Mouse (Mus musculus) kidney, adult 2 months (tissue): Measurements from ENCODE around the gene Tbc1d1.

Experiments used
- CTCF ChIP-seq: fragments of 200-500 bp; conservative IDR thresholded peaks from 2 replicates; pipeline ENCODE4 v1.5.1; 2011; ENCODE audit warnings: low read depth, mild to moderate bottlenecking, control low read depth, low read length, moderate library complexity, mixed read lengths; ENCODE audit not compliant: insufficient read depth, insufficient read length
- POLR2A ChIP-seq: fragments of 200-500 bp; IDR thresholded peaks from one replicate; pipeline ENCODE4 v1.6.1; 2011; ENCODE audit warnings: low read depth, low read length, control low read depth

DNA sequence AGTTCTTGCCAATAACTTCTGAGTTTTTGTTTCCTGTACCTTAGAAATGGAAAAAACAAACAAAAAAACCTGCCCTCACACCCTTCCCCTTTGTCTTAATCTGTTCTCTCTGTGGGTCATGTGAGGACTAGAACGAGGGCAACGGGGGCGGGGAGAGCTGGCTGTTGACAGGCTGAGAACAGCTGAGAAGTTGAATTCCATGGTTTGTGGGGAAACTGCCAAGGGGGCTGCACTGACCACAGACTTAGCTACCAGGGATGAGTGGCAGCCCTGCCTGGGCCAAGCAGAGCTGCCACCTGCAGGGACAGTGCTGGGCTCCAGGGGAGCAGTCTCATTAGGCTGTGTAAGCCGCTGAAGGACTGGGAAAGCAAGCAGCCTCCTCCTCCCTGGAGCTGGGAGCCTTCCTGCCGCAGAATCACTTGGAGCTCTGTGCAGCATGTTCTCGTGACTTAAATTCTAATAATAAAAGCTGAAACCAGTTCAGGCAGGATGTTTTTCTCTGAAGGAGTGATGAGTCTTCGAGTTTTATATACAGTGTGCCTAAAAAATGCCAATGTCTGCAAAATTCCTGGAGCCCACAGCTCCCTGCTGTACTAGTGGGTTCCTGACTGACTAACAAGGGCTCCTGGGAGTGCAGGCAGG lies 180.8 kb downstream of the Tbc1d1 start:
- TF ChIP-seq CTCF (peak; percentile 39), POLR2A (no peak)
